Mouse (Mus musculus) heart, embryonic 11.5 days (tissue): ENCODE data around the gene Ttc7b. TPM values are rescaled to one million over a fixed set of nuclear protein-coding genes. Genes with fewer than 3 reads are reported as not detected.

Experiments
- ATAC-seq: fragments of 200-750 bp; cut with Nextera tagmentation; replicated peaks from 2 replicates; pipeline ENCODE4 v1.8.0; 2017; ENCODE audit warnings: moderate library complexity; ENCODE audit not compliant: insufficient number of reproducible peaks, low FRiP score, low TSS enrichment
- H3K27ac ChIP-seq: fragments of 300-500 bp; sonication (generic); 2 replicates; pipeline ENCODE4 v1.5.1; 2014; ENCODE audit warnings: mild to moderate bottlenecking, low read depth, low read length
- H3K27me3 ChIP-seq: fragments of 300-500 bp; sonication (generic); 2 replicates; pipeline ENCODE4 v1.6.1; 2014; ENCODE audit warnings: mild to moderate bottlenecking, low read length, mixed read lengths; ENCODE audit not compliant: control insufficient read depth, insufficient read depth
- H3K36me3 ChIP-seq: fragments of 300-500 bp; sonication (generic); 2 replicates; pipeline ENCODE4 v1.6.1; 2014; ENCODE audit warnings: mild to moderate bottlenecking, low read length, moderate library complexity, mixed read lengths; ENCODE audit not compliant: control insufficient read depth, insufficient read depth
- H3K4me1 ChIP-seq: fragments of 300-500 bp; sonication (generic); 2 replicates; pipeline ENCODE4 v1.6.1; 2014; ENCODE audit warnings: low read length; ENCODE audit not compliant: control insufficient read depth, insufficient read depth
- H3K4me2 ChIP-seq: fragments of 300-500 bp; sonication (generic); 2 replicates; pipeline ENCODE4 v1.6.1; 2014; ENCODE audit warnings: mild to moderate bottlenecking, moderate library complexity
- H3K4me3 ChIP-seq: fragments of 300-500 bp; sonication (generic); 2 replicates; pipeline ENCODE4 v1.5.1; 2014; ENCODE audit warnings: low read depth, low read length
- H3K9ac ChIP-seq: fragments of 300-500 bp; sonication (generic); 2 replicates; pipeline ENCODE4 v1.6.1; 2014; ENCODE audit warnings: mild to moderate bottlenecking, low read depth, low read length, moderate library complexity
- H3K9me3 ChIP-seq: fragments of 300-500 bp; sonication (generic); replicated peaks from 2 replicates; pipeline ENCODE4 v1.6.1; 2016; ENCODE audit warnings: low read length; ENCODE audit not compliant: control insufficient read depth
- whole genome bisulfite sequencing: fragments of 180-500 bp; shearing (Covaris S2); extraction: QIAGEN DNeasy Blood & Tissue Kit; methylation state at CpG from one replicate; pipeline ENCODE4 v1.1.7; 2014; ENCODE audit not compliant: insufficient replicate concordance; 5-methylcytosine and 5-hydroxymethylcytosine counted together
- polyA plus RNA-seq: library from polyadenylated mRNA; unstranded; fragments of >200 nt; fragmentation: Nextera tagmentation; extraction: Ambion mirVana; gene quantifications from 2 replicates; pipeline ENCODE4 v1.2.1, GENCODE M21; 2014

Ttc7b gene
- polyA plus RNA-seq, 1 experiment from 2014 or later: 11.4 TPM

GRCm38 (mm10) chr12:100435763-100436162 is 84.9 kb downstream of the Ttc7b start:
- Histone ChIP-seq H3K4me2 (no peak overlapping the region), H3K27me3 (no peaks in the 10 kb centered on the region), H3K27ac (no peak overlapping the region), H3K4me1 (peaks cover 15% of the 10 kb centered on the region), H3K9me3 (no peaks in the 10 kb centered on the region), H3K9ac (no peak overlapping the region), H3K4me3 (no peak overlapping the region), H3K36me3 (no peaks in the 10 kb centered on the region)
- 94% methylated on average over 1 of the region's 1 CpGs for WGBS
- ATAC-seq: no peak

DNA sequence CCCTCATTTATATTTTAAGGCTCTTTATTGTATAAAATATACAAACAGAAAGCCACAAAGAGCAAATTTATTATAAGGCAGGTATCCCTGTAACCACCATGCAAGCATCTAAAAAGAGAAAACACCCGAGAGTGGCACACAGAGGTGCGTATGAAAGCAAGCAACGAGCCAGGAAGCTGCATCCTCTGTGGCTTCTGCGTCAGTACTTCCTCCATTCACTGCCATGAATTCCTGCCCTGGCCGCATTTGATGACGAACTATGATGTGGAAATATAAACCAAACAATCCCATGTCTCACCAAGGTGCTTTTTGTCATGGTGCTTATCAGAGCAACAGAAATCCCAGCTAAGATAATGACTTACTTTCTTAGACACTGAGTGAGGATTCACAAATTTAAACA is 88.8 kb downstream of the Ttc7b start:
- Histone ChIP-seq H3K27me3 (no peaks in the 10 kb centered on the region), H3K9ac (no peak overlapping the region), H3K4me1 (no peaks in the 10 kb centered on the region), H3K4me2 (no peak overlapping the region), H3K36me3 (no peaks in the 10 kb centered on the region), H3K4me3 (no peak overlapping the region), H3K27ac (no peak overlapping the region), H3K9me3 (no peaks in the 10 kb centered on the region)
- 80% methylated on average over 6 of the region's 6 CpGs for WGBS
- no peak for ATAC-seq

DNA sequence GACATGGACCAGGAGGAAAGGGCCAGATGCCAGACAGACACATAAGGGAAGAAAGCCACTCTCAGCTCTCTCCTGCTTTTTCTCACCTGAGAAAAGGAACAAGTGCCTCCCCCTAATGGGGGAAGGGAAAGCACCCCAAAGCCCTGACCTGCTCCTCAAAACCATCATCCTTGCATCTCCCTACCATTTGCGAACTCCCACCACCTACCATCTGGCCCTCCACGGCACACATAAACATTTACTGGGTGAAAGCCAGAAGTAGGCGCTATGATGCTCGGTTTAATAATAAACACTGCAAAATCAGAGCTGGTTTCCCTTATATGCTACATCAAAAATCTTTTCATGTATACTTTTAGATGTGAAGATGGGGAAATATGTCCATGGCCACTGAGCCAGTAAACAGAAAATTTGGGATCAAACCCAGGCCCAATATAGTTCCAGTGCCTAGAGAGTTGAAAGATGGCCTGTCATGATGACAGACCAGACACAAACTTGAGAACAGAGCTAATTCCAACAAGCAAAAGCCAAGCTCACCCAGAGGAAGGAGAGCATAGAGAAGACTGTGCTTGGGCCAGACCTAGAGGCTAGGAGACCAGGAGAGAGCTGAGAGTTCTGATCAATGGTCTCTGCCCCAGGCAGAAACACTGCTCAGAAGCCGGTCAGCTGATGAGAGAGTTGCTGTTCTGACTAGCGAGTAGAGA is 91.1 kb downstream of the Ttc7b start:
- Histone ChIP-seq H3K9me3 (no peaks in the 10 kb centered on the region), H3K27me3 (no peaks in the 10 kb centered on the region), H3K36me3 (no peaks in the 10 kb centered on the region), H3K4me2 (no peak overlapping the region), H3K4me1 (peaks cover 10% of the 10 kb centered on the region), H3K4me3 (no peak overlapping the region), H3K27ac (no peak overlapping the region), H3K9ac (no peak overlapping the region)
- 86% methylated on average over 6 of the region's 6 CpGs for WGBS
- ATAC-seq: no peak

- Histone ChIP-seq H3K4me1 (peaks cover 10% of the 10 kb centered on the region), H3K4me2 (no peak overlapping the region), H3K9me3 (no peaks in the 10 kb centered on the region), H3K27me3 (no peaks in the 10 kb centered on the region), H3K27ac (no peak overlapping the region), H3K36me3 (no peaks in the 10 kb centered on the region), H3K9ac (no peak overlapping the region), H3K4me3 (no peak overlapping the region)
- no peak for ATAC-seq
- 77% methylated on average over 4 of the region's 4 CpGs for WGBS
These were observed 92.4 kb downstream of the Ttc7b start for GRCm38 (mm10) chr12:100428183-100428582.

- H3K9ac ChIP-seq: no peak overlapping the region
- ATAC-seq: no peak
- 39% methylated on average over 4 of the region's 4 CpGs for WGBS
- no peak overlapping the region for H3K4me3 ChIP-seq
- H3K4me2 ChIP-seq: no peak overlapping the region
- H3K27ac ChIP-seq: no peak overlapping the region
- no peaks in the 10 kb centered on the region for H3K9me3 ChIP-seq
- no peaks in the 10 kb centered on the region for H3K36me3 ChIP-seq
- no peaks in the 10 kb centered on the region for H3K27me3 ChIP-seq
- H3K4me1 ChIP-seq: peaks cover 10% of the 10 kb centered on the region
These were observed 94.4 kb downstream of the Ttc7b start for GRCm38 (mm10) chr12:100426212-100426611.

DNA sequence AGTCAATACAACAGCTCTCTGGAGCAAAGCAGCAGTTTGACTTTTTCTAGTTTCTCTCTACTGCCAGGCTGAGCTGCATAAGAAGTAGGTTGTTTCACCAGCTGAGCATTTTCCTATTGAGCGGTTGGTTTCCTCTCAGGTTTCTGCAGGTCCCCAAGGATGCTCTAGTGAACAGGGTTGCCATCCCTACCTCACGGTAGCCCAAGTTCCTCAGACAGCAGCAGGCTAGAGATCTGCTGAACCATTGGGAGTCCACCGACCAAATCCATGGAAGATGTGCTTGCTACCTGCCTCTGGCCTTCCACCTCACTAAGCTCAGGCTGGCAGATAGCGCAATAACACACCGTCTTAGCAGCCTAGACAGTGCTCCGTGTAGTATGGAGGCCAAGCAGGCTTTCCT is 95.6 kb downstream of the Ttc7b start:
- Histone ChIP-seq H3K4me2 (no peak overlapping the region), H3K9ac (no peak overlapping the region), H3K9me3 (no peaks in the 10 kb centered on the region), H3K27ac (no peak overlapping the region), H3K4me1 (peaks cover 10% of the 10 kb centered on the region), H3K27me3 (no peaks in the 10 kb centered on the region), H3K36me3 (no peaks in the 10 kb centered on the region), H3K4me3 (no peak overlapping the region)
- ATAC-seq: no peak
- whole genome bisulfite sequencing: 88% methylated on average over 6 of the region's 6 CpGs

GRCm38 (mm10) chr12:100422286-100422820 is 98.3 kb downstream of the Ttc7b start:
- Histone ChIP-seq H3K4me2 (no peak overlapping the region), H3K9ac (no peak overlapping the region), H3K36me3 (no peaks in the 10 kb centered on the region), H3K27me3 (no peaks in the 10 kb centered on the region), H3K27ac (no peak overlapping the region), H3K4me1 (peaks cover 10% of the 10 kb centered on the region), H3K9me3 (no peaks in the 10 kb centered on the region), H3K4me3 (no peak overlapping the region)
- WGBS: 69% methylated on average over 6 of the region's 6 CpGs
- ATAC-seq: no peak

DNA sequence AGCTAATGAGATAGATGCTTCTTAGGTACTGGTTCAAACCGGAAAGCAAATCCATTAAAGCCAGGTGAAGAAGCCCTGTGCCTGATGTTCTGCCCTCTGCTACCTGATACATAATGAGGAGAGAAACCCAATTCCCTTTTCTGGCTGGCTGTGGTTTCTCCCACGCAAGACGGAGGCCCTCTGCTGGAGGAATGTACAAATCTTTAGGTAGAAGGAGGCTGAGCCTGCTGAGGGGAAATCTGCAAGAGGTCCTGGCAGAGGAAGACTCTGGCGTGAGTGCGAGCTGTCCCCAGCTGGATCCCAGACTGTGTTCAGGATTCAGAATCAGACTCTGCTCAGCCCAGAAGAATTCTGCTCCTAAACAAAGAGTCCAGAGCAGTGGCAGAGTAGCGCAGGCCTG is 99.1 kb downstream of the Ttc7b start:
- 69% methylated on average over 6 of the region's 6 CpGs for WGBS
- H3K27ac ChIP-seq: no peak overlapping the region
- no peak overlapping the region for H3K9ac ChIP-seq
- no peaks in the 10 kb centered on the region for H3K9me3 ChIP-seq
- H3K27me3 ChIP-seq: no peaks in the 10 kb centered on the region
- no peak overlapping the region for H3K4me2 ChIP-seq
- H3K4me3 ChIP-seq: no peak overlapping the region
- H3K36me3 ChIP-seq: no peaks in the 10 kb centered on the region
- ATAC-seq: no peak
- H3K4me1 ChIP-seq: peaks cover 10% of the 10 kb centered on the region

DNA sequence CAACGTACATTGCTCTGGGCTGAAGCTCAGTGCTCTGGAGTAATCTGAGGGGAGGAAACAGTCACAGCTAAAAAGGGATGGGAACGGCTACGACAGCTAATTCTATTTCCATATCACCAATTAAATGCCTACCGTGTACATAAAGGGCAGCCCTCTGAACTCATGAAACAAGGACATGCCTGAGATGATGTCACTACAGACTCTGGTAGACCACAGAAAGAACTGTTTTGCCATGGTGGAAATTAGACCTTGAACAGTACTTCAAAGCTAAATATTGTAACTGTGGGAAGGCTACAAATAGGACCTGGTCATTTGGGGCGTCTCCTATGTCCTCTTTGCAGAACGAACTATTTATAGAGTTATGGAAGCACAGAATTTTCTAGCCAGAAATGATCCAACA is 99.7 kb downstream of the Ttc7b start:
- 75% methylated on average over 6 of the region's 6 CpGs for WGBS
- Histone ChIP-seq H3K9me3 (no peaks in the 10 kb centered on the region), H3K27me3 (no peaks in the 10 kb centered on the region), H3K27ac (no peak overlapping the region), H3K4me3 (no peak overlapping the region), H3K4me1 (peaks cover 5% of the 10 kb centered on the region), H3K4me2 (no peak overlapping the region), H3K36me3 (no peaks in the 10 kb centered on the region), H3K9ac (no peak overlapping the region)
- no peak for ATAC-seq
